Mouse (Mus musculus): ENCODE data around the gene Gsg1l.

The Gsg1l gene

DNA sequence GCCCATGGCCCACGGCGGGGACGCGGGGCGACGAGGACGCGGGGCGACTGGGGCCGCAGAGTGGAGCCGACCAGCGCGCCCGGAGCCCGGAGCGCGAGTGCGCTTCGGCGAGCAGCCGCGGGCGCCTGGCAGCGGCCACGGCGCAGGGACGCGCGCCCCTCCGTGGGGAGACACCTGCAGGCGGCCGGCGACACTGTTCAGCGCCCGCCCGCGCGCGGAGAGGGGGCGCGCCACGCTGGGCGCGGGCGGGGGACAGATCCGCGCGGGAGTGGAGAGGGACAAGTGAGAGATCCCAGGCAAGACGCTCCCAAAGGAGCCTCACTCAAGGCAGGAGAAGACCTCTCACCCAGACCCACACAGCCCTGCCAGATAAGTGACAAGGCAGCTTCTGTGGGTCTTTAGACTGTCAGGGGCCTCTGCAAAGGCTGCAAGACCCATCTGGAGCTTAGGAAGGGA lies at the start of gene Gsg1l:
TSS of gene Gsg1l (minus strand) at position 126 of the 456 bp plus-strand sequence.
- in situ Hi-C loops (cut with MboI, MseI): loop anchor here (25.0 kb wide), 2 partner anchors 320 to 645 kb away; partner anchors contain the start of gene Kdm8 (in 1 of the 2)

DNA sequence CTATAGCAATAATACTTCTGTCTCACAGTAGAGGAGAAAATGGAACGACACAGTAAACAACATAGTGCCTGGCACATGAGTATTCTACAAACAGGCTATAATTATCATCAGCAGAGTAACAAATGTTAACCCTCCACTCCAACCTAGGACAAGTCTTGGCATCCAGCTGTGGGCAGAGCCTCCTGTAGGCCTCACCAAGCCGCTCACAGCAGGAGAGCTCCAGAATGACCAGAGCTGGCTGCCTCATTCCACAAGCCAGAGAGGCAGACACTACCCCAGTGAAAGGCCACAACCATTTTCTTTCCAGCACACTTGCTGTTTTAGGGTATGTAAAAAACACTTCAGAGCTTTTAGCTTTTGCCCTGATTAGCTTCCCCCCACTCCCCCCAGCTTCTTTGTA lies 45.5 kb upstream of the Gsg1l start:
- in situ Hi-C loops (cut with MboI, MseI): no loop called here

DNA sequence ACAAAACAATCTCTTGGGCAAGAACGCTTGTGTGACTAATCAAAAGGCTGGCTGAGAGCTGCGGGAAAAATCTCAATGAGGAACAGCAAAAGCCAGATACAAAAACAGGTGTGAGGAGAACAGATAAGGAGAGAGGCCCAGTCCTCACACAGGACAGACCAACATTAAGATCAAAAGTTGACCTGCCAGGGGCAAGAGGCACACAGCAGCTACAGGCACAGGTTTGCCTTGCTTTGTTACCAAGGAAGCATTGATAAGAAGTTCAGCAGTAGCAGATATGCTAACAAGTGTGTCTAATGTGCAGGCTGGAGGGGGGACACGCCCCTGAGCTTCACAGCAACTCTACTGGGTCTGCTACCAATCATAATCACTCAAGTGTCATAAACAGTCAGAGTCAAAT lies 44.3 kb upstream of the Gsg1l start:
- in situ Hi-C loops (cut with MboI, MseI): no loop called here

DNA sequence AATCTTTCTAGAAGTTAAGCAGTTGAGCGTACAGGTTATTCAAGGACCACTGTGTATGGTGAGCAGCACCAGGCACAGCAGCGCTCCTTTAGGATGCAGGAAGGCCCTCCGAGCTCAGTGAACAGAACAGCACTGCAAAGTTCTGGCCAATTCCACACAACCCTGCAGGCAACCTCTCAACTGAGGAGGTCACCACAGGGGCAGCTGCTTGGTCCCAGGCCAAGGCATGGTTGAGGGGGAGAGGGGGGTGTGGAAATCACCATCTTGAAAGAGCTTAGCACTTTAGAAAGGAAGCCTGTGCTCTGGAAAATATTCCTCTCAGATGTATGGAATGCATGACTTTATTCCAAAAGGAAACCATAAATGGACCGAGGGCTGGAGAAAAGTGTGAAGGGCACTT lies 39.3 kb upstream of the Gsg1l start:
- in situ Hi-C loops (cut with MboI, MseI): no loop called here

DNA sequence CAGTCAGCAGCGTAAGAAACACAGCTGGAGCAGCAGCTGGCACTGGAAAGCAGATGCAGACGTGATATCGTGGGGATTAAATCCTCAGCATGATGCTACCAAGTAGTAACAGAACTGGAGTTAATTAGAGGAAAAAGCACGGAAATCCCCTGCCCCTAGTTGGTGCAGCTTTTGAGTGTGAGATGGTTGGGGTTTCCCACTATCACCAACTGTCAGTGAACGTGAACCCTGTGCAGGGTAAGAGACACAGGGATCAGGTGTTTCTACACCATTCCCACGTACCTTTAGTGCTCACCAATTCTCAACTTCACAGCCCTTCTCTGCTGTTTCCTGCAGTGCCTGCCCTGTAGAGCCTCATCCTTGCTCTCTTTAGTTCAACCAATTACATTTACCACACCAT lies 37.6 kb upstream of the Gsg1l start:
- in situ Hi-C loops (cut with MboI, MseI): no loop called here

DNA sequence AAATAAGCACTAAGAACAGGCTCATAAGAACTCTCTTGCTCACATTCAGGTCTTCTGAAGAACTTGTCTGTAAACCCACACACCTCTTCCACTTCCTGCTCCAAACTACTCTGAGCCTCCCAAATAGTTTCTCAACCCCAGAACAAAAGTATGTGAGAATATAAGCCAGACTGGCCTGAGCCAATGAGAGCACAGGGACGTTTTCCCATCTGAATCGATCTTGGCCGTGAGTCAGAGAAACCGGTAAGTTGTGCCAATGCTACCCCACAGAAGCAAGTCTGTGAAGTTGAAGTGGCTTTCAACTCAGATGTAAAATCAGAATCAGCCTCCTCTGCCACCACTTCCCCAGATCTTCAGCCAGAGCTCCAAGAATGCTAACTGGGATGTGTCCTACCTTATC lies 31.1 kb upstream of the Gsg1l start:
- in situ Hi-C loops (cut with MboI, MseI): no loop called here

DNA sequence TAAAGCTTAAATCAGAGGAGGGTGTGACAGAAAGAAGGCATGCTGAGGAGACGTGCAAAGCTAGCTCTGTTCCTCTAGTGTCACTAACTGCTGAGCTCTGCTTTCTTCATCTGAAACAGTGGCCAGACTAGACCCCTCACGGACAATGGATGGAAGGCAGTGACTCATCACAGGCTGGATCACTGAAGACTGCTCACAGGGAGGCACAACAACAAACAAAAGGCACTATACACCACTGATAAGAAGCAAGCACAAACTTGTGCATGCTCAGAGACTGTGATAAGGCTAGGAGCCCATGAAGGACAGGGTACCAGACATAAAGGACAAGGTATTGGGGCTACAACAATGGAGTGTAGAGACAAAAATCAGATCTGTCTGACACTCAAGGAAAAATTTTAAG lies 29.0 kb upstream of the Gsg1l start:
- in situ Hi-C loops (cut with MboI, MseI): no loop called here

DNA sequence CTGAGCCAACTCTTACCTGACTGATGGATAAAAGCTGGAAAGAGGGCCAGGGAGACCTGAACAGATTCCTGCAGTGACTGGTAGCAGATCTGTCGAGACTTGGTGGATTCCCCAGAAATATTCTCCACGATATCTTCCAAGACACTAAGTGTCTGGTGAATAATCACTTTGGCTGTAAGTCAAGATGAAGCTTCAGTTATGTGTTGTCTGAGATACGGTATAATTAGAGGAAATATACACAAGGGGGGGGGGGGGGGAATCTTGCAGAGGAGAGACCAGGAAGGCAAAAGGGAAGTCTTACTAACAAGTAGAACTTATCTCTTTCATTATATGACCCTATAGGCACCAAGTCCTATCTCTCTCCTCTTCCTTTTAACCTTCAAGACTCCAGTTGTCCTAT lies 27.7 kb upstream of the Gsg1l start:
- in situ Hi-C loops (cut with MboI, MseI): no loop called here

DNA sequence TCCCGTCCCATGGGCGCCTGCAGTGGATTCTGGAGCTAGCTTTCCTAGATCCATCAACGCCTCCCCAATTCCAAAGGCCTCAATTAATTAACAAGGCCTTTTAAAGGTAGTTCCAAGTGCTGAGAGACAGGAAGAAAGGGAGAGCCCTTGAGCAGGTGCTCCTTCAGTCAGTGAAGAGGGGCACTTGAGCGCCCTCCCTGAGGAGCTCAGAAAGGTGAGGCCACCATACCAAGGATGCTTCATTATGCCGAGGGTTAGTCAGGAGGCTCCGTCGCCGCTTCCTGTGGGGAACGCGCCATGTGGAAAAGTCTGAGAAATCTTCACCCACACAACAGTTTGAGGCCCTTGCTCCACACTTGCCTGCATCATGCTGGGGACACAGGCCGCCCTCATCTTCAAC lies 18.2 kb upstream of the Gsg1l start:
- in situ Hi-C loops (cut with MboI, MseI): no loop called here

DNA sequence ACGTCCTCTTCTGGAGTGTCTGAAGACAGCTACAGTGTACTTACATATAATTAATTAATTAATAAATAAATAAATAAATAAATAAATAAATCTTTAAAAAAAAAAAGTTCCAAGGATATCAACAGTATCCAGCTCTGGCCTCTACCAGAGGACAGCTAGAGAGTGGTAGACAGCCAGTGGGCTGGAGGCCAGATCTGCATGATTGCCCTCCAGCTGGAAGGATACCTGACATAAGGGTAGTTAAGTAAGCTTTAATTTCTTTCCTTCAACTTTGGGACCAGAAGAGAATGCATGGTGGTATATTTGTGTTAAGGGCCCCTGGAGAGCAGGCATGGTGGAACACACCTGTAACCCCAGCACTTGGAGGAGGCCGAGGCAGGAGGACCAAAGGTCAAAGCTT lies 17.6 kb upstream of the Gsg1l start:
- in situ Hi-C loops (cut with MboI, MseI): loop anchor here (25.0 kb wide), 2 partner anchors 338 to 663 kb away; partner anchors contain the start of gene Kdm8 (in 1 of the 2)

DNA sequence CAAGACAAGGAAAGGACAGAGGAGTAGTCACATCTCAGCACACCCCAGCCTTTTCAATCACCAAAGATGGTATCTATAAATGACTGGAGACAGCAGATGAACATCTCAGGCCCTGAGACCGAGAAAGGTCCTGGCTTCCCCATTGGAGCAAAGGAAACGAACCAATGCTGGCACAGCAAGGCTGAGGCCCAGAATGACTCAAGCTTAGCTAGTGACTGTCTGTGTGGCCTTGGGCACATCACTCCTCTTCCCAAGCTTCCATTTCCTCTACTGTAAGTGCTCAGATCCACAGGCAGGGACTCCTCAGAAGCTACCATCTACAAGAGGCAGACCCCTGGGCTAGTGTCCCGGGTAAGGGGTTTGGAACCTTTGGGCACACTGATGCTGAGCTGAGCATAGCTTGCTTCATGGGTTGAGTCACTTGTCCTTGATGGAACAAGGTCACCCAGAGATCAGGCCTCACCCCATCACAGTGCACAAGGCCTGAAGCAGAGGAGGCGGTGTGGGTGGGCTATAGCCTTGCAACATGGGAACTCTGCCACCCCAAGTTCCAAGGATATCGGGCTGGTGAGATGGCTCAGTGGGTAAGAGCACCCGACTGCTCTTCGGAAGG lies 17.1 kb upstream of the Gsg1l start:
- in situ Hi-C loops (cut with MboI, MseI): loop anchor here (25.0 kb wide), 2 partner anchors 337 to 662 kb away; partner anchors contain the start of gene Kdm8 (in 1 of the 2)

DNA sequence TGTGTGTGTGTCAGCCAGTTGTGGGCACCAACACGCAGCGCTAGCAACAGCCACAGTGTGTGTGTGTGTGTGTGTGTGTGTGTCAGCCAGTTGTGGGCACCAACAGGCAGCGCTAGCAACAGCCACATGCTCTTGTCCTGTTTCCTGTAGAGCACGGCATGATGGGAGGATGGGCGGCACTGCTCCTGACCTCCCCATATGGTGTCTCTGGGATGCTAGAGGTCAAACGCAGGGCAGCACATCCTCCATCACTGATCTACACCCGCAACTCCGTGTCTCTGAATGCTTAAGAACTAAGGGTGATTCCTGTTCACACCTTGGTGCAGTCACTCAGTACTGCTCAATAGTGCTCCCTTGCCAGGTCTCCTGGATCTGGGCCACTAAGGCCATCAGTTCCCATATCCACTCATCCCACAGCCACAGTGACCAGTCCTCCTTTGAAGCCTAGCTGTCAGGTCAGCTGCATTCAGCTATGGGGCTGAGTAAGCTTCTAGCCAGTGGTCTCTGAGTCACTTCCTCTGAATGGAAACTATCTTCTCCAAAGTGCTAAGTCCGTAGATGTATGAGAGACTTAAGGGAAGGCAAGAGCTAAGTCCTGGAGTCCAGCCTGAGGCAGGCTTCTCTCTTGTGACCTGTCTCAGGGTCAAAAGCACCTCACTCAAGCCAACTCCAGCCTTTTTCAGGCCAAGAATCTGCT lies 15.2 kb upstream of the Gsg1l start:
- in situ Hi-C loops (cut with MboI, MseI): loop anchor here (25.0 kb wide), 2 partner anchors 335 to 660 kb away; partner anchors contain the start of gene Kdm8 (in 1 of the 2)

DNA sequence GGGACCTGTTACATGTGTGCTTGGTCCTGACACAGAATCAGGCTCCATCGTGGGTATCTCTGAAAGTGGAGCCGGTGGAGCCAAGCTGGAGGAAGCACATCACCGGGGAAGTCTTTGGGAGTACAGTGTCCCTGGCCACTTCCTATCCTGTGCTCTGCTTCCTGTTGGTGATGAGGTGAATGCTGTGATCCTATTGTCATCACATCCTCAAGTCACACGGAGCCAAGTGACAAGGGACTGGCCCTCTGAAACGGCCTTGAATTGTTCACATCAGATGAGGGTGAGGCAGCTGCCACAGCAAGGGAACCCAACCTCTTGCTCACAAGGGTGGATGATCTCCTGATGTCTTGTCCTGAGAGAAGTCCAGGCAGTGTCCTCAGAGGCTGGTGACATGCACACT lies 14.4 kb upstream of the Gsg1l start:
- in situ Hi-C loops (cut with MboI, MseI): loop anchor here (25.0 kb wide), 2 partner anchors 334 to 659 kb away; partner anchors contain the start of gene Kdm8 (in 1 of the 2)

DNA sequence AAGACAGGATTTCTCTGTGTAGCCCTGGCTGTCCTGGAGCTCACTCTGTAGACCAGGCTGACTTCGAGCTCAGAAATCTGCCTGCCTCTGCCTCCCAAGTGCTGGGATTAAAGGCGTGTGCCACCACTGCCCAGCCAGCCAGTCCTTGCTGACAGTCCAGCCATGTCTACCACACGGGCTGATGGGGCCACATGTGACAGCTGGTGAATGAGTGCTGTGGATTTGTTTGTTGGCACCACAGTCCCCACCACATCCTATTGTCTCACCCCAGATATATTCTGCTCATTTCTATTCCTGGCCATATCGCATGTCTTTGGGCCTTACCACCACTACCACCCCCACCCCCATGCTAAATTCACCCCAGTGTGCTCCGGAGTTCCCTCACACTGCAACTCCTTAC lies 12.5 kb upstream of the Gsg1l start:
- in situ Hi-C loops (cut with MboI, MseI): loop anchor here (25.0 kb wide), 2 partner anchors 332 to 657 kb away; partner anchors contain the start of gene Kdm8 (in 1 of the 2)

DNA sequence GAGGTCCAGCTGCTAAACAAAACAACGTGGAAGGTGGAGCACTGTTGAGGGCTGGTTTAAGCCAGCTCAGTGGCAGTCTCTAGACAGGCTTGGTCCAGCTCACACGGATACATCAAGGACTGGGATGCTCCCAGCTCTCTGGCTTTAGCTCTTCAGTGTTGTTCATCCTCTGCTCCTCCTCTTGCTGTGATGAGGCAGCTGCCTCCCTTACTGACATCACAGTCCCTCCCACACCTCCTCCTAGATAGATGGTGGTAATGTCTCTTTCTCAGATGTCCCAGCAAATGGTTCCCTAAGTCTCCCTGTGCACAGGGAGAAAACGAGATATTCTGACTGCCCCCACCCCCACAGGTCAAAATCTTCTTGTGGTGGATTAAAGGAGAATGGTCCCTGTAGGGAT lies 11.0 kb upstream of the Gsg1l start:
- in situ Hi-C loops (cut with MboI, MseI): loop anchor here (25.0 kb wide), 2 partner anchors 331 to 656 kb away; partner anchors contain the start of gene Kdm8 (in 1 of the 2)

DNA sequence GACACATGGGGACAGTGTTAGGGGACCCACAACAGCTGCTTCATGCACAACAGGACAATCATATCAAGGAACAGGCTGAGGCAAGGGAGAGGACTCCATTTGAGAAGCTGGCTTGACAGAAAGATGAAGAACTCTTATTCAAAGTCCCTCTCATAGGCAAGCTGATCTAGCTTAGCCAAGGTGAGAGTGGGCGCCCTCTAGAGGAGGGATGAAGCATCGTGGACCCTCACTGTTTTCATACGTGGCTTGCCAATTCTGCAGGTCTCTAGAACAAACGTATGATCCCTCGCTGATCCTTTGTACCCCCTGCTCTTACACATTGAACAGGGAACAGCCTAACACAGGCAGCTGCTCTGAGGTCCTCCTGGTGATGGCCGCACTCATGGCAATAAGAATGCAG lies 7.6 kb upstream of the Gsg1l start:
- in situ Hi-C loops (cut with MboI, MseI): loop anchor here (25.0 kb wide), 2 partner anchors 327 to 652 kb away; partner anchors contain the start of gene Kdm8 (in 1 of the 2)

DNA sequence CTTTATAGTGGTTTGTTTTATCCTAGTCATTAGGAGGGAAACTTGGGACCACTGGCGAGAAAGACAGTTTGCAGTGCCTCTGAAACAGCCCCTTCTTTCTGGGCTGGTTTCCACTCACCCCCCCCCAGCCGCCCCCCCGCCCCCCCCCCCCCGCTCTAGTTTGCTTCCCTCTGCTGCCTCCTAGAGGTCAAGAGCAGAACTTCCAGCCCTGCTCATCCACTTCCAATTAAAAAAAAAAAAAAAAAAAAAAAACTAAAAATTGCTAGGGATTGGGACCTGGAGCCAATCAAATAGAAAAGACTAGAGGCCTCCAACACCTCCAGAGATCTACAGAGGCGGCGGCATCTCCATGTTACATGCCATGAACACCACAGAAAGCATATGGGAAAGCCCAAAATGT lies 5.9 kb upstream of the Gsg1l start:
- in situ Hi-C loops (cut with MboI, MseI): loop anchor here (25.0 kb wide), 2 partner anchors 326 to 651 kb away; partner anchors contain the start of gene Kdm8 (in 1 of the 2)

DNA sequence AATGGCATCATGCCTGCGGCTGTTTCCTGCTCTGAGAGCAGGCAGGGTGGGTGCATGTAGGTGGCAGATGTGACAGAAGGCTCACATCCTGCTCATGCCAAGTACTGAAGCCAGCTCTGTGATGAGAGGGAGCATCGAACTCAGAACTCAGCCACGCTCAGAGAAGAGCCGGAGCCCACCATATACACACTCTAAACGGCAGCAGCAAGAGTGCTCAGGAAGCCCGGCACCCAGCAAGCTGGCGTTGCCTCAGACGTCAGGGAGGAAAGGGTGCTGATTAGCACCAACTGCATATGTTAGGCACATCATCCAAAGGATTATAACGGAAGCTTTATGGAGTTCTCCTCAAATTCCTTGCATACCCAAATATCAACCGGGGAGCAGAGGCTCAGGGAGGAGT lies 5.4 kb upstream of the Gsg1l start:
- in situ Hi-C loops (cut with MboI, MseI): loop anchor here (25.0 kb wide), 2 partner anchors 325 to 650 kb away; partner anchors contain the start of gene Kdm8 (in 1 of the 2)

DNA sequence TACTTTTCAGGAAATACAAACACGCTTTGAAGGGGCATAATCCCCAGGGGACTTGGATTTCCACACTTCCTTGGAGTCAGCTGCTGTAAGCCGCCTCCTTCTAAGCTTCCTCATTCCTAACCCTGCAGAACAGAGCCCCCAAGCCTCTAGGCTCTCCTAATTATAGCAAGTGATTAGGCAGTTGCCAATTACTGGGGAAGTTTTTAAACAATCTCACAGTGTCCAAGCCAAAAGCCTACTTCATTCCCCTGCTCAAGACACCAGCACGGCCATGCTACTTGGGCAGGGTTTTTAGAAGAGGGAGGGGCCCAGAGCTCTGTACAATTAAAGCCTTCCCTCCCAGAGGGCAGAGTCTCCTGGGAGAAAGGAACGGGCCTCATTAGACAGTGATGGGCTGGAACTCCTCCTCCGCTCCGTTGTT lies 4.1 kb upstream of the Gsg1l start:
- in situ Hi-C loops (cut with MboI, MseI): loop anchor here (25.0 kb wide), 2 partner anchors 324 to 649 kb away; partner anchors contain the start of gene Kdm8 (in 1 of the 2)

DNA sequence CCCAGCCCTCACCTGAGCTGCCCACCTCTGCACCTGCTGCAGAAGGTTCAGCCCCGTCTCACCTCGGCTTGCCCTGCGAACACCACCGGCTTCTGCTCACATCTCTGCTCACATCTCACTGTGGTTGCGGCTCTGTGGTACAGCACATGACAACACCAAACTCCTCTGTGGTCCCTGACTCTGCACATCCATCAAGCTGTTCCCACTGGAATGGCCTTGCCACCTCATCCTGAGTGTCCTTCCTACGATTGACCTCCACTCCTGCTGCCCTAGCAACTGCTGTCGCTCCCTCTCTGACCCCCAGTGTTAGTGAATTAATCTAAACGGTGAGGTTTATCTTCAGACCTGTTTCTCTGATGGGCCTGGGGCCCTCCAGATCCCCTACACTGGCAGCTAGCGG lies 2.9 kb upstream of the Gsg1l start:
- in situ Hi-C loops (cut with MboI, MseI): loop anchor here (25.0 kb wide), 2 partner anchors 323 to 648 kb away; partner anchors contain the start of gene Kdm8 (in 1 of the 2)

DNA sequence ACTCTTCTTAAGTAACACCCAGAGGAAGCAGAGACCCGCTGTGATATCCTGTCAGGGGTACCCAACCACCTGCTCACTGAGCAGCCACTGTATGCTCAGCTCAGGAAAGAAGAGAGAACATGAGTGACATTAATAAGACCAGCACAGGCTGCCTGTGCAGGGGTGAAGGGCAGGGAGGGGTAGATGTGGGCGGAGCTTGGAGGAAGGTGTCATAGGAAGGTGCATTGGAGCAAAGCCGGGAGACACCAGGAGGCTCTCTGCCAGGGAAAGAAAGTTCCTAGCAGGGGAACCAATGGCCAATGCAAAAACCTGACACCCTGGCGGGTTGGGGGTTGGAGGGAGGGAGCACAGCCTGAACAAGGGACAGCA lies 1.8 kb upstream of the Gsg1l start:
- in situ Hi-C loops (cut with MboI, MseI): loop anchor here (25.0 kb wide), 2 partner anchors 322 to 647 kb away; partner anchors contain the start of gene Kdm8 (in 1 of the 2)

DNA sequence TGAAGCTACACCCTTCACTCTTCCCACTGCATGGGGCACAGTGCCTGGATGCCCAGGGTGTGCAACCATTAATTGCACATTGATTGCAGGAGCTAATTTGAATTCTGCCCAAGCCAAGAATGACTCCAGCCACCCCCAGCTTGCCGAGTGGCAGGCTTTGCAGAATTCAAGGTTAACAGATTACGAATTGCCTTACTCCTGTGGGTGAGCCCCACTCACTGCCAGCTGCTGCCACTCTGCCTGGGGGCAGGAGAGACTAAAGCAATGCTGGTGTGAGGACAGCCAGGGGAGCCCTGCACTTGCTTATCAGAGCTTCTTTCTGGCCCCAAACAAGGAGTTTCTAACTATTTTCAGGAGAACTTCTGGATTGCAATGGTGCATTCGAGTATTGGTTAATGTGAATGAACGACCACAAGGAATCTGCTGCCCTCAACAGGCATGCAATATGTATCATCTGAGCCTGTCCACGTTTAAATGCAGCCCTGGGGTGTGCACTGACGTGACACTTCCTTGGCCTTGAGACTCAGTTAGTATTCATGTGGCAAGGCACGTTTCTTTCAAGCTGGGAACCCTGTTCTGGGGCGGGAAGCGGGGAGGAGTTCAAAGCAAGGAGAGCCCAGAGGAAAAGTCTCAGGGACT lies 1.2 kb upstream of the Gsg1l start:
- in situ Hi-C loops (cut with MboI, MseI): loop anchor here (25.0 kb wide), 2 partner anchors 321 to 646 kb away; partner anchors contain the start of gene Kdm8 (in 1 of the 2)

All from T-helper 17 cell (primary cell).